Mouse (Mus musculus) heart, adult 2 months (tissue): ENCODE results near the gene Bmp8a. TPM values are rescaled to one million over a fixed set of nuclear protein-coding genes. Genes with fewer than 3 reads are reported as not detected.
"Not testable (repeated sequence)": the region's sequence is repeated elsewhere in the genome, so short reads cannot be mapped to it uniquely, and the experiment has no call there.

Experiments
- DNase-seq, 2 experiments: peaks; one replicate each; pipeline ENCODE4 v3.0.0; 2021
- H3K27ac ChIP-seq: fragments of 200-600 bp; 2 replicates; pipeline ENCODE4 v1.8.1; 2022
- H3K27me3 ChIP-seq: fragments of 200-500 bp; 2 replicates; pipeline ENCODE4 v1.6.1; 2012; ENCODE audit warnings: mild to moderate bottlenecking, low read length, inconsistent platforms, mixed read lengths; ENCODE audit not compliant: control insufficient read depth, insufficient read depth
- H3K36me3 ChIP-seq: fragments of 200-500 bp; 2 replicates; pipeline ENCODE4 v1.6.1; 2012; ENCODE audit warnings: low read length, inconsistent platforms; ENCODE audit not compliant: control insufficient read depth, insufficient read depth
- H3K4me1 ChIP-seq: fragments of 200-500 bp; 2 replicates; pipeline ENCODE4 v1.6.1; 2011; ENCODE audit warnings: low read length; ENCODE audit not compliant: control insufficient read depth, insufficient read depth
- H3K4me3 ChIP-seq: fragments of 200-600 bp; 2 replicates; pipeline ENCODE4 v1.8.1; 2022
- H3K79me2 ChIP-seq: fragments of 200-500 bp; replicated peaks from 2 replicates; pipeline ENCODE4 v1.6.1; 2012; ENCODE audit warnings: mild to moderate bottlenecking, inconsistent platforms, low read length, moderate library complexity, mixed read lengths; ENCODE audit not compliant: control insufficient read depth, insufficient read depth
- H3K9ac ChIP-seq: fragments of 200-500 bp; 2 replicates; pipeline ENCODE4 v1.6.1; 2012; ENCODE audit warnings: low read depth, mild to moderate bottlenecking, control low read depth, inconsistent platforms, low read length, mixed read lengths
- CTCF ChIP-seq: fragments of 200-600 bp; IDR thresholded peaks from 2 replicates; pipeline ENCODE4 v1.8.1; 2022; ENCODE audit warnings: antibody characterized with exemption, mild to moderate bottlenecking, moderate library complexity
- EP300 ChIP-seq: fragments of 200-500 bp; IDR thresholded peaks from 2 replicates; pipeline ENCODE4 v1.6.1; 2011; ENCODE audit warnings: low read depth, low read length, control low read depth; ENCODE audit not compliant: insufficient read depth
- POLR2A ChIP-seq: fragments of 200-500 bp; IDR thresholded peaks from 2 replicates; pipeline ENCODE4 v1.6.1; 2011; ENCODE audit warnings: mild to moderate bottlenecking, low read depth, low read length, control low read depth; ENCODE audit not compliant: insufficient read depth
- WGBS: fragments of 180-500 bp; shearing (Covaris S2); methylation state at CpG from one replicate; pipeline ENCODE4 v1.1.7; 2018; 5-methylcytosine and 5-hydroxymethylcytosine counted together
- intact Hi-C: fragments of 180-260 bp; cut with DNase I; formaldehyde crosslinking; loops from one replicate; pipeline ENCODE4 v1.15.1; 2025
- polyA plus RNA-seq: library from polyadenylated mRNA; depleted of rRNA; stranded (reverse); fragments of >200 nt; gene quantifications from 2 replicates; pipeline ENCODE4 v1.2.3, GENCODE M21; 2012
- total RNA-seq, 2 experiments: library from RNA; stranded (reverse); gene quantifications; 2 replicates each; pipeline ENCODE4 v1.2.3; 2021

Gene Bmp8a
- total and polyA plus RNA-seq, 3 experiments = not detected

DNA sequence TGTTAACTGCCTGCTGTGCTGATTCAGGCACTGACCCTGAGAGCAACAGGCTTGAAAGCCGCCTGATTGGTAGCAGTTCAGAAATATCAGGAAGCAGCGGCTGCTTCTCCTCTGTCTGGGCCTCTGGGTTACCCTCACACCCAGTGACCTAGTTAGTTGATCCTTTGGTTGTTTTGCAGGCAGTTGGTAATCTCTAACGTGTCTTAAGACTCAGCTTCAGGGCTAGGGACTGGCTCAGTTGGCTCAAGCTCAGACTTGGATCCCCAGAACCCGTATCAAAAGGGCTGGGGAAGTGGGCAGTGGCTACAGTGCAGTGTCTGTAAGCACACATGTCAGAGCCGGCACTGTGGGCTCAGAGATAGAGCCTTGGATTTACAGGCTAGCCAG is 46.9 kb downstream of the Bmp8a start:
- Histone ChIP-seq H3K9ac (no peak overlapping the region), H3K79me2 (no peaks in the 10 kb centered on the region), H3K27ac (no peak overlapping the region), H3K4me1 (peaks cover 2% of the 10 kb centered on the region; the same call in 1 of the 2 replicates), H3K27me3 (no peaks in the 10 kb centered on the region), H3K4me3 (no peak overlapping the region), H3K36me3 (peaks cover 7% of the 10 kb centered on the region)
- WGBS = 62% methylated on average over 5 of the region's 5 CpGs
- no peak for TF ChIP-seq POLR2A
- no peak for TF ChIP-seq CTCF
- no peak for TF ChIP-seq EP300
- intact Hi-C loops = no loop called here
- DNase-seq = no peak

DNA sequence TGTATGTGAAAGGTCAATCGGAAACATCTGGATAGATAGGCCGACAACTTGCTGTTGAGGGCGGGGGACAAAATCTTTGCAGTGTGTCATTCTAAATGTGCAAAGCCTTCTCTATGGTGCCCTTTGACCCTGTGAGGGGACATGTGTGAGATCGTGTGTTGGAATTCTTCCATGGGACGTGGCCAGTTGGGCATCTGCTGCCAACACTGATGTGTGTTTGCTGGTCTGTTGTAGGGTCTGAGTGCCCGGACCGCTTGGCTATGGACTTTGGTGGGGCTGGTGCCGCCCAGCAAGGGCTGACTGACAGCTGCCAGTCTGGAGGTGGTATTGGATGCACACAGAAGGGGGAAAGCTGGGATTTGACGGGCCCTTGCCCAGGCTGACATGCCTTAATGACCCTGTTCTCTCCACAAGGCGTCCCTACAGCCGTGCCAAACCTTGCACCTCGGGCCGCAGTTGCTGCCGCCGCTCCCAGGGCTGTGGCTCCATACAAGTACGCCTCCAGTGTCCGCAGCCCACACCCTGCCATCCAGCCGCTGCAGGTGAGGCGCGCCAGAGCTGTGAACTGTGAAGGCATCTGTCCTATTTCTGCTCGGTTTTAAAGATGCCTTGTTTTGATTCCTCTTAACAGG is 47.4 kb downstream of the Bmp8a start:
- Histone ChIP-seq H3K79me2 (no peaks in the 10 kb centered on the region), H3K27me3 (no peaks in the 10 kb centered on the region), H3K36me3 (peaks cover 7% of the 10 kb centered on the region), H3K4me3 (no peak overlapping the region), H3K4me1 (peaks cover 2% of the 10 kb centered on the region; the same call in 1 of the 2 replicates), H3K27ac (no peak overlapping the region), H3K9ac (no peak overlapping the region)
- TF ChIP-seq POLR2A (no peak), EP300 (no peak), CTCF (no peak)
- intact Hi-C loops = no loop called here
- peak in 1 of 2 experiments; percentile 35 for DNase-seq
- 75% methylated on average over 21 of the region's 21 CpGs for WGBS

DNA sequence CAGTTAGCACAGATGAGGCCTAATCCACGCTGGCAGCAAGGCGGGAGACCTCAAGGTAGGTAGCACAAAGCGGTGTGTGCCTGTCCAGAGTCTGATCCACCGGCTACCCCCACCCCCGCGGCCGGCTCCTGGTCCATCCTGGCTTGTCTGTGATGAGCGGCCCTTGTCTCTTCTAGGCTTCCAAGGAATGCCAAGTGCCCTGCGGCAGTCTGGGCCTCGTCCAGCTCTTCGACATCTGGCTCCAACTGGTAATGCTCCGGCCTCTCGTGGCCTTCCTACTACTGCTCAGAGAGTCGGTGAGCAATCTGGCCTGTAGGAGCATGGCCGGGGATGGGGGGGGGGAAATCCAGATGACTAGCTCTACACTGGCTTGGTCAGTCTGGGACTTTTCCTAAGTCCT is 48.0 kb downstream of the Bmp8a start:
- H3K36me3 ChIP-seq, H3K9ac ChIP-seq, H3K79me2 ChIP-seq, H3K4me1 ChIP-seq, intact Hi-C loops, H3K27ac ChIP-seq, H3K27me3 ChIP-seq, DNase-seq, H3K4me3 ChIP-seq: not testable (repeated sequence)
- 63% methylated on average over 15 of the region's 15 CpGs for WGBS

- Histone ChIP-seq H3K4me3 (no peak overlapping the region), H3K9ac (no peak overlapping the region), H3K27ac (no peak overlapping the region), H3K36me3 (peaks cover 5% of the 10 kb centered on the region), H3K79me2 (no peaks in the 10 kb centered on the region), H3K27me3 (no peaks in the 10 kb centered on the region), H3K4me1 (no peaks in the 10 kb centered on the region)
- 68% methylated on average over 7 of the region's 7 CpGs for WGBS
- intact Hi-C loops = no loop called here
- DNase-seq = peak in 1 of 2 experiments; percentile 37
- TF ChIP-seq CTCF (peak; percentile 26), POLR2A (no peak)
Measured at GRCm38 (mm10) chr4:123293661-123294443, 49.2 kb downstream of the Bmp8a start.

DNA sequence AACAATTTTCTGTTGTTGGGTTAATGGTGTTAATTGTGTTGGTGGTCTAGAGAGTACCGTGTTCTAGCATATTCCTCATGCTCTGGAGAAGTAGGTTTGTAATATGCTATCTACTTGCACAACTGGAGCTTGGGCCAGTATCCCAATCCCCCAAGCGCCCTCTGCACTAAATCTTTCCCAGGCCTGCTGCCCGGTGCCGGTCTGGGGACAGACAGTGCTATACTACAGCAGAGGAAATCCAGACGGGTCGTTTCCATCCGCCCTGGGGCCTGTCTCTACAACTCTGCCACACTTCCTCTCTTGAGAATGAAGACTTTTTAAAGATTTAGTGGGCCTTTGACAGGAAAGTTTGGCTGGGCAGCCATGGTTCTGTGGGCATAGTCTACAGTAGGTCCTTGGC is 50.1 kb downstream of the Bmp8a start:
- intact Hi-C loops = no loop called here
- 52% methylated on average over 7 of the region's 7 CpGs for WGBS
- H3K9ac ChIP-seq = no peak overlapping the region
- no peak overlapping the region for H3K27ac ChIP-seq
- no peaks in the 10 kb centered on the region for H3K79me2 ChIP-seq
- H3K4me1 ChIP-seq = no peaks in the 10 kb centered on the region; the same call in 1 of the 2 replicates
- TF ChIP-seq POLR2A = no peak
- no peak for TF ChIP-seq CTCF
- TF ChIP-seq EP300 = no peak
- no peaks in the 10 kb centered on the region for H3K27me3 ChIP-seq
- no peak for DNase-seq
- peaks cover 5% of the 10 kb centered on the region for H3K36me3 ChIP-seq
- no peak overlapping the region for H3K4me3 ChIP-seq

DNA sequence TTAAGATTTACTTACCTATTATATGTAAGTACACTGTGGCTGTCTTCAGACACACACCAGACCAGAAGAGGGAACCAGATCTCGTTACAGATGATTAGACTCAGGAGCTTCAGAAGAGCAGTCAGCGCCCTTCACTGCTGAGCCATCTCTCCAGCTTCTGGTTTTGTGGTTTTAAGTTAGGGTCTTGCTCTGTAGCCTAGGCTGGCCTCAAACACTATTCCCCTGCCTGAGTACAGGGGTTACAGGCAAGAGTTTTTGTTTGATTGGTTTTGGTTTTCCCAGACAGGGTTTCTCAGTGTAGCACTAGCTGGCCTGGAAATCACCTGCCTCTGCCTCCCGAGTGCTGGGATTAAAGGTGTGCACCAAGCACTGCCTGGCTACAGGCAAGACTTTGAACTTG is 50.7 kb downstream of the Bmp8a start:
- H3K27me3 ChIP-seq = no peaks in the 10 kb centered on the region
- H3K36me3 ChIP-seq = peaks cover 5% of the 10 kb centered on the region
- intact Hi-C loops = no loop called here
- H3K79me2 ChIP-seq = no peaks in the 10 kb centered on the region
- H3K4me3 ChIP-seq = no peak overlapping the region
- WGBS = 76% methylated on average over 3 of the region's 3 CpGs
- no peak for TF ChIP-seq EP300
- TF ChIP-seq CTCF = no peak
- no peak for TF ChIP-seq POLR2A
- no peak overlapping the region for H3K27ac ChIP-seq
- H3K4me1 ChIP-seq = no peaks in the 10 kb centered on the region; the same call in 1 of the 2 replicates
- no peak overlapping the region for H3K9ac ChIP-seq
- no peak for DNase-seq
